Mouse (Mus musculus): ENCODE measurements around the gene Mtg1.

GRCm38 (mm10) chr7:140092924-140093528, 44.3 kb upstream of the Mtg1 start, which contains the start of gene Prap1:
- TF ChIP-seq CTCF (IDR thresholded peaks at IDR 0.05; ENCODE audit: borderline replicate concordance, extremely low read depth, insufficient read depth, insufficient read length) (no peak), POLR2A (IDR thresholded peaks at IDR 0.05; ENCODE audit: borderline replicate concordance, extremely low read depth, insufficient read depth, insufficient read length, poor library complexity, severe bottlenecking) (no peak)
